Mouse (Mus musculus) CH12.LX (cell line): ENCODE results near the gene Fiz1. TPM values are rescaled to one million over a fixed set of nuclear protein-coding genes. Genes with fewer than 3 reads are reported as not detected.

Experiments used
- DNase-seq: peaks from one replicate; pipeline ENCODE4 v3.0.0-alpha.2; 2013; ENCODE audit errors: extremely low read depth
- H3K27ac ChIP-seq: 2 replicates; pipeline ENCODE4 v1.5.1; 2012; ENCODE audit warnings: low read depth, mild to moderate bottlenecking, control low read depth, moderate library complexity; ENCODE audit not compliant: insufficient read depth
- H3K27me3 ChIP-seq: replicated peaks from 2 replicates; pipeline ENCODE3; 2012; ENCODE audit warnings: inconsistent platforms
- H3K36me3 ChIP-seq, 2 experiments: replicated peaks in 1 of 2; 2 replicates each; pipeline versions ENCODE3 to v1.6.1; 2012; ENCODE audit warnings: inconsistent platforms in 1 of 2, low read length in 1 of 2, mild to moderate bottlenecking in 1 of 2, mixed read lengths in 1 of 2, moderate library complexity in 1 of 2; ENCODE audit not compliant: control insufficient read depth in 1 of 2, insufficient read depth in 1 of 2
- H3K4me1 ChIP-seq, 2 experiments: 2 replicates each; pipeline ENCODE4 v1.6.1; 2012; ENCODE audit warnings: inconsistent platforms in 1 of 2, moderate library complexity in 1 of 2; ENCODE audit not compliant: insufficient read depth in 2 of 2, control insufficient read depth in 1 of 2
- H3K4me2 ChIP-seq: 2 replicates; pipeline ENCODE4 v1.6.1; 2012; ENCODE audit warnings: low read depth, mild to moderate bottlenecking, control low read depth; ENCODE audit not compliant: poor library complexity, insufficient read depth, severe bottlenecking
- H3K4me3 ChIP-seq, 3 experiments: fragments of 150-350 bp in 1 of 3; sonication (generic) in 1 of 3; replicated peaks in 1 of 3; 2 replicates each; pipeline versions ENCODE3 to v1.5.1; 2011 to 2012; ENCODE audit warnings: low read depth in 2 of 3, low read length in 2 of 3, mild to moderate bottlenecking in 2 of 3, moderate library complexity in 2 of 3, control low read depth in 1 of 3, improper control_type of control experiment in 1 of 3, inconsistent platforms in 1 of 3, mixed read lengths in 1 of 3; ENCODE audit not compliant: poor library complexity in 1 of 3
- H3K79me2 ChIP-seq: replicated peaks from 2 replicates; pipeline ENCODE4 v1.6.1; 2012; ENCODE audit warnings: mild to moderate bottlenecking, moderate library complexity; ENCODE audit not compliant: control insufficient read depth, poor library complexity, insufficient read depth, severe bottlenecking; ENCODE audit errors: extremely low read depth
- H3K9ac ChIP-seq: 2 replicates; pipeline ENCODE4 v1.6.1; 2012; ENCODE audit warnings: low read depth, mild to moderate bottlenecking, control low read depth, moderate library complexity; ENCODE audit not compliant: insufficient read depth
- H3K9me3 ChIP-seq: replicated peaks from 2 replicates; pipeline ENCODE3; 2012; ENCODE audit warnings: low read length, inconsistent platforms, mixed read lengths
- BHLHE40 ChIP-seq: IDR thresholded peaks from 2 replicates; pipeline ENCODE4 v1.6.1; 2011; ENCODE audit warnings: mild to moderate bottlenecking, low read depth, low read length, improper control_type of control experiment
- CHD2 ChIP-seq: IDR thresholded peaks from 2 replicates; pipeline ENCODE4 v1.6.1; 2011; ENCODE audit warnings: low read length, improper control_type of control experiment
- CTCF ChIP-seq, 2 experiments: IDR thresholded peaks in 1 of 2; conservative IDR thresholded peaks in 1 of 2; 2 replicates each; pipeline ENCODE4 v1.5.1; 2011 to 2012; ENCODE audit warnings: low read depth in 2 of 2, low read length in 2 of 2, improper control_type of control experiment in 1 of 2, inconsistent platforms in 1 of 2, mild to moderate bottlenecking in 1 of 2, moderate library complexity in 1 of 2
- E2F4 ChIP-seq: IDR thresholded peaks from 2 replicates; pipeline ENCODE4 v1.6.1; 2011; ENCODE audit warnings: low read depth, low read length, improper control_type of control experiment; ENCODE audit not compliant: insufficient replicate concordance
- ELF1 ChIP-seq: IDR thresholded peaks from 2 replicates; pipeline ENCODE4 v1.6.1; 2014; ENCODE audit warnings: low read depth, mild to moderate bottlenecking, inconsistent platforms, low read length, improper control_type of control experiment
- EP300 ChIP-seq: IDR thresholded peaks from 2 replicates; pipeline ENCODE4 v1.6.1; 2011; ENCODE audit warnings: low read length, improper control_type of control experiment
- ETS1 ChIP-seq: conservative IDR thresholded peaks from 2 replicates; pipeline ENCODE4 v1.6.1; 2012; ENCODE audit warnings: low read depth, mild to moderate bottlenecking, inconsistent platforms, low read length, improper control_type of control experiment, moderate library complexity
- IRF4 ChIP-seq: IDR thresholded peaks from 2 replicates; pipeline ENCODE4 v1.6.1; 2014; ENCODE audit warnings: low read depth, mild to moderate bottlenecking, inconsistent platforms, low read length, improper control_type of control experiment
- JUN ChIP-seq: IDR thresholded peaks from 2 replicates; pipeline ENCODE4 v1.6.1; 2011; ENCODE audit warnings: low read depth, mild to moderate bottlenecking, low read length, improper control_type of control experiment, moderate library complexity; ENCODE audit not compliant: insufficient read depth
- JUND ChIP-seq: conservative IDR thresholded peaks from 2 replicates; pipeline ENCODE4 v1.6.1; 2011; ENCODE audit warnings: low read depth, low read length, improper control_type of control experiment
- KAT2A ChIP-seq: IDR thresholded peaks from 2 replicates; pipeline ENCODE4 v1.6.1; 2012; ENCODE audit warnings: low read length, improper control_type of control experiment, inconsistent platforms; ENCODE audit not compliant: insufficient replicate concordance
- MAZ ChIP-seq: IDR thresholded peaks from 2 replicates; pipeline ENCODE4 v1.6.1; 2012; ENCODE audit warnings: low read depth, mild to moderate bottlenecking, inconsistent platforms, low read length, improper control_type of control experiment, moderate library complexity
- MEF2A ChIP-seq: IDR thresholded peaks from 2 replicates; pipeline ENCODE4 v1.6.1; 2014; ENCODE audit warnings: low read depth, mild to moderate bottlenecking, inconsistent platforms, low read length, improper control_type of control experiment, borderline replicate concordance
- MXI1 ChIP-seq: IDR thresholded peaks from 2 replicates; pipeline ENCODE4 v1.6.1; 2011; ENCODE audit warnings: mild to moderate bottlenecking, low read depth, low read length, improper control_type of control experiment
- MYC ChIP-seq: IDR thresholded peaks from 2 replicates; pipeline ENCODE4 v1.6.1; 2011; ENCODE audit warnings: low read depth, mild to moderate bottlenecking, improper control_type of control experiment, low read length
- NELFE ChIP-seq: IDR thresholded peaks from 2 replicates; pipeline ENCODE4 v1.6.1; 2011; ENCODE audit warnings: low read depth, low read length, improper control_type of control experiment
- NRF1 ChIP-seq: IDR thresholded peaks from 2 replicates; pipeline ENCODE4 v1.6.1; 2014; ENCODE audit warnings: low read depth, mild to moderate bottlenecking, inconsistent platforms, low read length, improper control_type of control experiment, moderate library complexity
- PAX5 ChIP-seq: IDR thresholded peaks from 2 replicates; pipeline ENCODE4 v1.6.1; 2012; ENCODE audit warnings: low read length, inconsistent platforms, mixed read lengths
- POLR2A ChIP-seq: IDR thresholded peaks from 2 replicates; pipeline ENCODE4 v1.6.1; 2011; ENCODE audit warnings: low read depth, mild to moderate bottlenecking, improper control_type of control experiment, low read length
- POLR2AphosphoS2 ChIP-seq: IDR thresholded peaks from 2 replicates; pipeline ENCODE4 v1.6.1; 2011; ENCODE audit warnings: low read depth, low read length, improper control_type of control experiment
- RAD21 ChIP-seq: IDR thresholded peaks from 2 replicates; pipeline ENCODE4 v1.6.1; 2011; ENCODE audit warnings: low read depth, mild to moderate bottlenecking, low read length, improper control_type of control experiment, moderate library complexity
- SIN3A ChIP-seq: IDR thresholded peaks from 2 replicates; pipeline ENCODE4 v1.6.1; 2012; ENCODE audit warnings: low read length, improper control_type of control experiment, inconsistent platforms
- SMC3 ChIP-seq: IDR thresholded peaks from 2 replicates; pipeline ENCODE4 v1.6.1; 2011; ENCODE audit warnings: low read depth, low read length, improper control_type of control experiment
- TBP ChIP-seq: conservative IDR thresholded peaks from 2 replicates; pipeline ENCODE4 v1.6.1; 2011; ENCODE audit warnings: low read depth, low read length, improper control_type of control experiment
- TCF12 ChIP-seq: IDR thresholded peaks from 2 replicates; pipeline ENCODE4 v1.6.1; 2014; ENCODE audit warnings: low read depth, mild to moderate bottlenecking, inconsistent platforms, low read length, improper control_type of control experiment
- ZC3H11A ChIP-seq: IDR thresholded peaks from 2 replicates; pipeline ENCODE4 v1.6.1; 2012; ENCODE audit warnings: low read depth, mild to moderate bottlenecking, inconsistent platforms, low read length, improper control_type of control experiment
- ZMIZ1 ChIP-seq: IDR thresholded peaks from 2 replicates; pipeline ENCODE4 v1.6.1; 2012; ENCODE audit warnings: low read depth, mild to moderate bottlenecking, inconsistent platforms, low read length, improper control_type of control experiment
- dilution Hi-C: fragments of 300-500 bp; cut with MboI; formaldehyde crosslinking; loops from 2 replicates; pipeline ENCODE4 v1.14.3; 2020; ENCODE audit warnings: low sequenced_read_pairs; ENCODE audit not compliant: extremely low pct_unique_long_range_greater_than_20kb, extremely low pct_ligation_motif_present
- in situ Hi-C: fragments of 300-500 bp; cut with MboI; formaldehyde crosslinking; loops from 3 replicates; pipeline ENCODE4 v1.14.3; 2019; ENCODE audit warnings: low sequenced_read_pairs, low pct_ligation_motif_present, low pct_unique_long_range_greater_than_20kb, mixed read lengths
- polyA plus RNA-seq: library from polyadenylated mRNA; unstranded; fragments of >175 nt; gene quantifications from 2 replicates; pipeline ENCODE4 v1.2.1, GENCODE M21; 2012; ENCODE audit warnings: low read depth; ENCODE audit not compliant: insufficient read length
- total RNA-seq, 2 experiments: library from RNA; depleted of rRNA; stranded (reverse); fragments of 300-350 nt in 1 of 2; fragments of >200 nt in 1 of 2; gene quantifications; 2 replicates each; pipeline ENCODE4 v1.2.3; 2012 to 2014

Fiz1 gene
- total and polyA plus RNA-seq, 3 experiments = 18.4 to 40.8 (median 24.3) TPM

GRCm38 (mm10) chr7:5061774-5062359 lies 47.4 kb upstream of the Fiz1 start, which contains the start of gene U2af2:
U2af2 (plus strand) TSS chr7:5062143.
- dilution Hi-C loops = no loop called here
- DNase-seq = peak; percentile 85
- H3K4me1 ChIP-seq = peaks cover 2 to 54% of the 10 kb centered on the region in 2 experiments; a peak in 3 of 4 replicates
- H3K36me3 ChIP-seq = peaks cover 11 to 30% of the 10 kb centered on the region in 2 experiments
- H3K27ac ChIP-seq = peak within 1 kb of the TSS; percentile 90
- H3K79me2 ChIP-seq = peaks cover 42% of the 10 kb centered on the region
- H3K9ac ChIP-seq = peak within 1 kb of the TSS; percentile 99
- peak within 1 kb of the TSS; percentile 80; the same call in 1 of the 2 replicates for H3K4me2 ChIP-seq
- no peaks in the 10 kb centered on the region for H3K27me3 ChIP-seq
- H3K4me3 ChIP-seq = peak within 1 kb of the TSS; percentile 67 to 90 (median 73)
- TF ChIP-seq MAZ (peak; percentile 53), CHD2 (no peak), TCF12 (peak; percentile 43), POLR2AphosphoS2 (0 out of 2 replicates have a peak, but pooled peaks have one; percentile 81), ZMIZ1 (peak; percentile 82), JUND (no peak), SIN3A (no peak; the same call in 1 of the 2 replicates), IRF4 (no peak), POLR2A (peak; percentile 72), NELFE (peak; percentile 73)
- TF ChIP-seq, all 38 proteins: peak for 6
- no peaks in the 10 kb centered on the region for H3K9me3 ChIP-seq
- in situ Hi-C loops = loop anchor here (5.0 kb wide), 1 partner anchor 65 kb away; the partner anchor contains the start of gene Rasl2-9

GRCm38 (mm10) chr7:5060944-5061773 lies 46.7 kb upstream of the Fiz1 start:
- DNase-seq = peak; percentile 97
- TF ChIP-seq ELF1 = peak; percentile 76
- TF ChIP-seq TBP = peak; percentile 58; the same call in 1 of the 2 replicates
- peak; percentile 7; the same call in 1 of the 2 replicates for TF ChIP-seq IRF4
- TF ChIP-seq MAZ = peak; percentile 85
- no peak for TF ChIP-seq ETS1
- peak; percentile 69; the same call in 1 of the 2 replicates for TF ChIP-seq SIN3A
- TF ChIP-seq MXI1 = peak; percentile 92
- no peak for TF ChIP-seq JUND
- TF ChIP-seq BHLHE40 = peak; percentile 93
- TF ChIP-seq CHD2 = peak; percentile 77; the same call in 1 of the 2 replicates
- TF ChIP-seq EP300 = no peak
- peak; percentile 56; the same call in 1 of the 2 replicates for TF ChIP-seq ZMIZ1
- peak; percentile 24 for TF ChIP-seq RAD21
- TF ChIP-seq MEF2A = peak; percentile 55; the same call in 1 of the 2 replicates
- TF ChIP-seq ZC3H11A = no peak
- TF ChIP-seq CTCF (conservative IDR thresholded peaks at IDR 0.05 in 1 of 2, IDR thresholded peaks at IDR 0.05 in 1 of 2; ENCODE audit: low read depth in 2 of 2, low read length in 2 of 2) = peak in 1 of 2 experiments; percentile 77; a peak in 3 of 4 replicates
- no peak; the same call in 1 of the 2 replicates for TF ChIP-seq TCF12
- TF ChIP-seq NRF1 = peak; percentile 95
- TF ChIP-seq JUN = no peak
- TF ChIP-seq SMC3 = peak; percentile 64
- TF ChIP-seq E2F4 = no peak
- TF ChIP-seq PAX5 = no peak
- peak; percentile 64 for TF ChIP-seq POLR2A
- peak; percentile 85; the same call in 1 of the 2 replicates for TF ChIP-seq MYC
- TF ChIP-seq KAT2A = peak; percentile 54; the same call in 1 of the 2 replicates

More at GRCm38 (mm10) chr7:5060944-5061773, 46.7 kb upstream of the Fiz1 start:
- dilution Hi-C loops = no loop called here
- no peaks in the 10 kb centered on the region for H3K27me3 ChIP-seq
- in situ Hi-C loops = loop anchor here (5.0 kb wide), 1 partner anchor 66 kb away; the partner anchor contains the start of gene Rasl2-9
- H3K9ac ChIP-seq = peak overlapping the region; percentile 92
- H3K9me3 ChIP-seq = no peaks in the 10 kb centered on the region
- H3K36me3 ChIP-seq = peaks cover 4 to 25% of the 10 kb centered on the region in 2 experiments
- peak overlapping the region; percentile 67 to 90 (median 73) for H3K4me3 ChIP-seq
- peak overlapping the region; percentile 90 for H3K27ac ChIP-seq
- H3K4me1 ChIP-seq = peaks cover 2 to 47% of the 10 kb centered on the region in 2 experiments; a peak in 3 of 4 replicates
- H3K79me2 ChIP-seq = peaks cover 35% of the 10 kb centered on the region
- peak overlapping the region; percentile 76 for H3K4me2 ChIP-seq
